Mouse (Mus musculus) induced T-regulatory cell, adult 2 months (primary cell): ENCODE data around the gene Gm47841.
A peak's percentile ranks its signal among the peaks of the same experiment; 100 is the strongest.

ENCODE experiments used
- DNase-seq: peaks from one replicate; pipeline ENCODE4 v3.0.0-alpha.2; 2012; ENCODE audit warnings: low read depth

The Gm47841 gene

DNA sequence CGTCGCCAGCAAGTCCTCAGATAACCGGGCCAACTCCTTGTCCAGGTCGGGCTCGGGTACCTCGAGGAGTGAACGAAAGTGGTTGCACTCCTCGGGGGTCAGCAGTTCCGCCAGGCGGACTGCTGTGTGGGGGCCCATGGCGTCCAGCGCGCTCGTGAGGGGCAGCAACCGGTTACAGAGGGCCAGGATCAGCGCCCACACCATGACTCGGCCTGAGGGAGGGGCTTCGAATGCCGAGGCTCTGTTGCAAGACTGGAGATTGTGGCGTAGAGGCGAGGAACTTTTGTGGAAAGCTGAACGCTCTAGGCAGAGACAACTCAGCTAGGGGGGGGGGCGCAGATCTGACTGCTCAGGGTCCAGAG, at the start of gene Gm47841:
Gm47841 (minus strand) TSS at position 204 of the 362 bp plus-strand sequence.
- no peak for DNase-seq

DNA sequence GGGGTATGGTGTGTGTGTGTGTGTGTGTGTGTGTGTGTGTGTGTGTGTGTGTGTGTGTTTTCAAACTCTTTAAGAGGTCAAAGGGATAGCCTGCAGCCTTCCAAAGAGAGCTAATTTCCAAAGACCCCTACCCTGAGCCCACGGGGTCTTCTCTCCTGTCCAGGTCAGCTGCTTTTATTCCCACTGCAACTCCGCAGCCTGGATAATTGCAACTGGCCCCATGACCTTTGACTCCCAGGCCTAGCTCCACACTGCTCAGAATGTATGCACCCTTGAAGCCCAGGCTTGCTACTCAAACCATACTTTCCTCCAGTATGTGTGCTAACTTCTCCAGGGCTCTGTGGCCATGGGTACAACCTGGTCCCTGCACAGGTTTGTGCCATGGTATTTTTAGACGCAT, 48.2 kb upstream of the Gm47841 start:
- DNase-seq, result no peak

DNA sequence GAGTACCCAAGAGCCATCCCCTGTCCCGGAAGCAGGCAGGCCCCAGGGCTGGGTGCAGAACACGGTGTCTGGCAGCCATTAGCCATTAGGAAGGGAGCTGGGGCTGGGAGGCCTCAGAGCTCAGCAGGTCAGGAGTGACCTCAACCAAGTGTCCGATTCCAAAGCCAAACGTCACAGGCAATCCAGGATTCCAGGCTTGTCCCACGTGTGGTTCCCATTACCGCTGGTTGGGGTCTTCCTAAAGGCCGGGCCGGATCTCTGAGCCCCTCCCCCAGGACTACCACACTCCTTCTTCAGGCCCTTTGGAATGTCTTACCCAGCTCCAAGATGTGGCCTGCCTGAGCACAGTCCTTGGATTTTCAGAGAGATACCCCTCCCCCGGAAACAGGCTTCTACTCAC, 47.8 kb upstream of the Gm47841 start:
- DNase-seq, result no peak

DNA sequence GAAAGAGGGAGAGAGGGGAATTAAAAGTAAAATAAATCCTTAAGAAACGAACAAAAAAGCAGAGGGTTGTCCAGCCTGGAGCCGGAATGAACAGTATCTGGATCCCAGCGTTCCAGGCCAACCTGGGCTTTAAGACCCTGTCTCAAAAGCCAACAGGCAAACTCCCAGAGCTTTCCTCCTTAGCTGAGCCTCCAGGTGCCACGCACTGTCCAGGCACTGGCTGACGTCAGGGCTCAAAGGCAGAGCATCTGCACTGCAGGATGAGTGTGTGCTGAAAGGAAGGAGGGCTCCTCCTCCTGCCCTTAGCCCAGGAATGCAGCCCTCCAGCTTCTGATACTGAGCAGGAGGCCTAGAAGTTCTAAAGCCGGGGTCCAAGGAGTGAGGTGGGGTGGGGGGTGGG, 46.8 kb upstream of the Gm47841 start:
- DNase-seq, result no peak

DNA sequence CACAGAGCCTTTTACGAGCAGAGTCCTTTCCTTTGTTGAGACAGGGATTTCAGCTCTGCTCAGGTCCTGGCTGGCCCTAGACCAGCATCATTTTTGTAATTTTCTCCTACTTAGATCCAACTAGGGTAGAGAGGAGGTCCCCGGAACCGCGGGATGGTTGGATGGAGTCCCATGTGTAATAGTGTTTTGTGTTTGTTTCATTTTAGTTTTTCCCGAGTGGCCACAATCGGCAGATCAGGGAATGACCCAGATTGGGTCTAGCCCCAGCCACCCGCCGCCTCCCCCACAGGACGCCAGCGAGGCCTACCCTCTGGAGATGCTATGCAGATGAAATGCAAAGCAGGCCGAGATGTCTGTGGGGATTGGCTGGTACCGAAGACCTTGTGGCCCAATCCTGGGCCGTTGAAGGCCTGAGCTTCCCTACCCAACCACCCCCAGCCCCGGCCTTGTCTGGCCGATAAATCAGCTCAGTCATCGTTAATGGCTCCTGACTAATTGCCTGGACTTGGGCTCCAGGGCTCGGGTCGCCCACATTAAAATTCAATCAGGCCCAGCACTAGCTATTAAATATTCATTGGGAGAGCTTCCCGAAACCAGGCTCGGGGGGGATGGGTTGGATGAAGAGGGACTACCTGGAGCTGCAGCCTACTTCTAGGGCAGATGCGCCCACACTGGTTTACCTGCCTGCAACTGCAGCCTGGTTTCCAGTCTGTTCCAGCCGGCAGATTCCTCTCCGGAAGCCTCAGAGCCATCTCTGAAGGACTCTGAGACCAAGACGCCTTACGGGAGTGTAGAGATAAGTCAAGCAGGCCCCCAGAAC, 45.8 kb upstream of the Gm47841 start:
- no peak for DNase-seq

DNA sequence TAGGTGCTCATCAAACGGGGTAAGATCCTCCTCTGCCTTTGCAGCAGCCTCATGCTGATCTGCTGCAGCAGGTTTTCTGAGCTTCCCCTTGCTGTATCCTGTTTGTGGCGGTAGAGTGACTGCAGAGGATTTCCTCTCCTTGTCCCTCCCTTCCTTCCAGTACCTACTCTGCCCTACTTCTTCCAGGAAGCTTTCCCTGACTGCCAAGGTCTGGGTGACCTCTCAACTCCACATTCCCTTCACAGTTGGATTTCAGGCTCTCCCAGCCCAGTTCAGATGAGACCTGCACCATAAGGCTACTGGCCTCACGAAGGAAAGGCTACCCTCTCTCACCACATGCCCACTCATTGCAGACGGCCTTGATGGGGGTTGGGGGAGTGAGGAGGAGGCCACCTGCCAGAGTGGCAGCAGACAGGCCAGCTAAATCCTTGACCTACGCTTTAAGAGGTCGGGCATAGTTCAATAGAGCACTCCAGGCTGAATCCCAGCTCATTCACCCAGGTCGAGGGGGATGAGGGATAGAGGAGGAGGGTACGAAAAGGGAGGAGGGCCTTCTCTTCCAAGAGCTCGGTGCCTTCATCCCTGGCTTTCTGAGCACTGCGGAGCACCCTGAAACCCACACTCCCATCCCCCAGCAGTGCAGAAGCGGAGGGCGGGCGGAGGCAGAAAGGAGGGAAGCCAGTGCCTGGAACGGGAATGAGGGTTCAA, 45.1 kb upstream of the Gm47841 start:
- no peak for DNase-seq

DNA sequence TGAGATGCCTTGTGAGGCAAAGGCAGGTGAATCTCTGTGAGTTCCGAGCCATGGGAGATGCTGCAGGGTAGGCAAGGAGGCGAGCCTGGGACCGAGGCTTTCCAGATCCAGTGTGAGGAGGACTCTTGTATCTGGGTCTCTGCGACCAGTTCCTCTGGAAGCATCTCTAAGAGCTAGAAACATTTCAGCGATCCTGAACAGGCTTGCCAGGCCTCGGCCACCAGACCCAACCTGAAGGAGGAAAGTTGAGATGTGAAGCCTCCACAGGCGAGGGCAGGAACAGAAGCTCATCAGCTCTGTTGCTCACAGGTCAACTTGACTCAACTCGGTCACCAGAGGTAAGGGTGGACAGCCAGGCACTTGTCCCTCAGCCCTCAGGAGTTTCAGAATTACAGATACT, 44.4 kb upstream of the Gm47841 start:
- no peak for DNase-seq

DNA sequence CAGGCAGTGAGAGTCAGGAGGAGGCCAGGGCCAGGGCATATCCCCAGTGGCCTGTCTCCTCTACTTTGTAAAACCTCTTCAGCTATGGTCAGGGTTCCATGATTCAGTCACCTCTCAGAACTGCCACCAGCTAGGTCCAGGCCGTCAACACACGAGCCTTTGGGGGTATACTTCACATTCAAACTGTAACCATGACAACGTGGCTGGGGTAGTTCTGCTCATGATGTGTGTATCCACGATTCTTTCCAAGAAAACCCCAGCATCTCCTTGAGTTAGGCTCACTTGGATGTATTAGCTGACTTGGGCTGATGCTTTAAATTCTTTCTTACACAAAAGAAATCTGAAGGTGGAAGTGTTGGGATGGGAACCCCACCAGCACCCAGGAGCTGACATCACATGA, 41.1 kb upstream of the Gm47841 start:
- no peak for DNase-seq

DNA sequence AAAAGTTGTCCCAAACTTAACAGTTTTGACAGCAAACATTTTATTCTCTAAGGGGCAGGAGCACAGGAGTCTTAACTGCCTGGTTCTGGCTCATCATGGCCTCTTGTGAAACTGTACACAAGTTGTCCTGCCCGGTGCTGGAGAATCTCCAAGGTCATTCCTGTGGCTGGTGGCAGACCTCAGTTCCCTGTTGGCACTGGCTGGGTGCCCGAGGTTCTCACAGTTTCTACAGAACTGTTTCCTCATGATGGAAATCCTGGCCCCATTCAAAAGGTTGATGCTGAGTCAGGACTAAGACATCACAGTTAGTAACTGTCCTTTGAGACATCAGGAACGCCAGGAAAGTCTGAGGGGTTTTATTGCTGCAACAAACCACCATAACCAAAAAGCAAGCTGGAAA, 39.8 kb upstream of the Gm47841 start:
- no peak for DNase-seq

DNA sequence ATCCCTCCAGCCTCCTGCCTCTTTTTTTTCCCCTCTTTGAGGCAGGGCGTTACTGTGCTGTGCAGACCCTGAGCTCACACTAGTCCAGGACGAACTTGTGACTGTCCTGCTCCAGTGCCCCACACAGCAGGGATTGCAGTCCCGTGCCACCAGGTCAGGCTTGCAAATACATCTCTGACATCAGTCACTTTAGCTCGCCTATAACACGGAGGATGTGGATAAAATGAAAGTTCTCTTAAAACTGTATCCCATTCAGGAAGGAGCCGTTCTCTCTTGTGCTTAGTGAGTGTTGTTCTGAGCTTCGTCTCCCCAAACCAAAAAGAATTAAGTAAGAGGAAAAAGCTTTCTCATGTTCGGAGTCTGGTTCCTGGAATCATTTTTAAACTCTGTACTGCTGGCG, 39.3 kb upstream of the Gm47841 start:
- DNase-seq, result no peak

DNA sequence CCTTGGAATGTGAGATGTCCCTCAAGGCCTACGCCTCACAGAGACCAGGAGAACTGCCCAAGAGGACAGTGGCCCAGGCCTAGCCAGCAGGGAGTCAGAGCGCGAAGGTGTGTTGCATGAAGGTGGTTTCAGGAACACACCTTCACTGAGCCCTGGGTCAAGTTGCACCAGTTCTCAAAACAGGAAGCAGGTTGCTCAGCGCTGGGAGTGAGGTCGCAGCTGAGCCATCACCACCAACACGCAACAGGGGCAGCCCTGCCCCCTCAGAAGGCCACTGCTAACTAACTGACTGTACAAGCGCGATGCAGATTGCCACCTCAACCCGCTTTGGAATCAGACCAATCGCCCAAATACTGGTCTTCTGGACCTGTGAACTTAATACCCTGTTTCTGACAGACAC, 37.3 kb upstream of the Gm47841 start:
- DNase-seq, result no peak

DNA sequence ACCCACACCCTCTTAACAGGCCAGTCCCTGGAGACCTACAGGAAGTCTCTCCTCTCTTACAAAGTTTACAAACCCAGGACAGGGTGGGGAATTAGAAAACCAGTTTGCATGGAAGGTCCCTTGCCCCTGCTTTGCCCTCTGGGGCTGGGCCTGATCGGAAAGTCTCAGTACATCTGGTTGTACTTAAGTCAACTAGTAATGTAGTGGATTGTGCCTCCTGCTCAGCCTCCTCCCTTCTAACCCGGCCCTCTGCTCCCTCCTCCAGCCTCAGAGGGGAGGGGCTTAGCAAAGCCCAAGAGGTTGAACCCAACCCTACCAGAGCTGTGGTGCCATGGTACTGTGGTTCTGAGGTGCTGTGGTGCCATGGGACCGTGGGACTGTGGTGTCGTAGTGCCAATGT, 35.0 kb upstream of the Gm47841 start:
- DNase-seq, result no peak

DNA sequence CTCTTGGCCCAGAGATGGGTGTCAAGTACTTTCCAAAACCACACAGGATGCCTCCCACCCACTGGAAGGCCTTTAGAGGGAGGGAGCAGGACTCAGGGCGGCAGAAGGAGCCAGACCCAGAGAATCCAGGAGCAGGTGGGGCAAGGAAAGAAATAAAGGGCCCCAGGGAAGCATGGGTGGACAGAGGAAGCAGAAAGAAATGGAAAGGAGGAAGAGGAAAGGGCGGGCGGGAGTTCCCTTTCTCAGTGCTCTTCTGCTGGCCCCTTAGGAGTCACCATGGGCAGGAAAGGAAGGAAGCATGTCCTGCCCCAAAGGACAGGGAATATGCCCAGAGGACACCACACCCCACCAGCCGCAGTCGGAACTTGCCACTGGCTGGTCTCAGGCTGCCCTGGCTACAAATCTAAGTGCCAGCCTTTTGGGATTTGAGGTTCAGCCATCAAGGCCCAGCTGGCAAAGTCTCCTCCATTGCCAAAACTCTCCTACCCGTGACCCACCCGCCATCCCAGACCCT, 33.9 kb upstream of the Gm47841 start:
- no peak for DNase-seq

DNA sequence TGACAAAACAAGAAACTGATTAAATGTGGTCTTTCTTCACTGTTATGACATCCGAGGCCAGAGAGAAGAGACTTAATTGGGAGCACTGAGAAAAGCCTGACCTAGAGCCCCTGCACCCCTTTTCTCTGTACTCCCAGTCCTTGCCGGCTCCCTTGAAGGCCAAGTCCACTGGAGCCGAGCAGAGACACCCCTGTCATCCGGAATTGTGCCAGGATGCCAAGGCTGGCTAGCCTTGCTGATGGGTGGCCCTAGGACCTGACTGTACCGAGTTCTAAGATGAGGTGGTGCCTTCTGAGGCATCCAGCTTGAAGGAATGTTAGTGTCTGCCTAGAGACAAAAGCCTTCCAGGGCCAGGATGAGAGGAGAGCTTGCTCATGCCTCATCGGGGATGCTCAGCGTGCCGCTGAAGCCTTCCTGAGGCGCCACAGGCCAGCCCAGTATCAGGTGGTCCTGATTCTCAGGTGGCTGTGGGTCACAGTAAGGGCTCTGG, 32.9 kb upstream of the Gm47841 start:
- no peak for DNase-seq

DNA sequence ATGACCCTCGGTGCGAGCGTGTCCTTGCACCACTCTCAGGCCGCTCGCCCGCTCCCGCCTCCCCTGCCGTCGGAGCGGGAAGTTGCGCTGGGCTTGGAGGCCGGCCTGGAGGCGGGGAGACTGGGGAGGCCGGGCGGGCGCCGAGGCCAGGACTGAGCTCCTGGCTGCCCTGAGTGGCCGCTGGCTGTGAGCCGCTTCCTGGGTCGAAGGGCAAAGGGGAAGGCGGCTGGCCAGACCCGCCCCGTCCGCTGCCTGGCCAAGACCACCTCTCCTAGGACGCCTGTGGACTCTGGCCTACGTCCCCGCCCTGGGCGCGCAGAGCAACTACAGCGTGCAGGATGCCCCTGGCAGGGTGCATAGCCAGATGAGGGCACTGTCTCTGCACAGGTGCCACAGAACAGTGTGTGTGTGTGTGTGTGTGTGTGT, 31.5 kb upstream of the Gm47841 start:
- DNase-seq, result peak; percentile 43

DNA sequence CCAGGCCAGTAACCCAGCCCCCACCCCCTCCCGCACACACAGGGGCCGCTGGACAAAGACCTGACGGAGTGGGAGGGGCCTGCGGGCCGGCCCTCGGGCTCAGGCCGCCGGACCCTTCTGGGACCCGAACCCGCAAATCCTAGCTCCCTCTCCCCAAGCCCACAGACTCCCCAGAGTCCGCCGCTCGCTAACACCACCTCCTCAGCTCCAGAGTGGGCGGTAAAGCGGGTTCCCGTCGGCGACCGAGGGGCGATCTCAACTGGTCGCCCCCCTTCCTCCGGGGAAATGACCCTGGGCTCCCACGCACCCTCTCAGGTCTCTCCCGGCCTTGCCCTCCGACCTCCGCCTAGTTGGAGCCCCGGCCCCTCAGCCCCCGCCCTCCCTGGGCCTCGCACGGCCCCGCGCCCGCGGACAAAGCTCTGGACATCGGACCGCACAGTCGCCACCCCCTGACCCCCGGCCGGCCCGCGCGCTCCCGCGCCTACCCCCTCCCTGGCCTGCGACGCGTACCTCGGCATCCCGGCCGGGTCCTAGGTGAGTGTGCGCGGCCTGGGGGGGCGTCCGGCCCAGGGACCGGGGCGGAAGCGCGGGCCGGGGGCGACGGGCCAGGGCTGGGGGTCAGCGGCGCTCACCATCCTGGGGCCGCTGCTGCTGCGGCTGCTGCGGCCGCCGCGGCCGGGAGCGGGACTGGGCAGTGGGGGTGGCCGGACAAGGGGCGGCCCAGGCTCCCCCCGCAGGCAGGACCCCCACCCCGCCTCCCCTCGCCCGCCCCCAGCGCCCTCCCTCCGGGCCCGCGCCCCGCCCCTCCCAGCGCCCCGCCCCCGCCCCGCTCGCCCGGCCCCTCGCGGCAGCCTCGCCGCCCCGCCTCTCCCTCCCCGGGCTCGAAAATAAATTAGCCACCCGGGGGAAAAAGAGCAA, 30.9 kb upstream of the Gm47841 start, which contains the start of gene Fignl2:
Fignl2 (minus strand) TSS at position 755 of the 918 bp plus-strand sequence.
- DNase-seq, result no peak

DNA sequence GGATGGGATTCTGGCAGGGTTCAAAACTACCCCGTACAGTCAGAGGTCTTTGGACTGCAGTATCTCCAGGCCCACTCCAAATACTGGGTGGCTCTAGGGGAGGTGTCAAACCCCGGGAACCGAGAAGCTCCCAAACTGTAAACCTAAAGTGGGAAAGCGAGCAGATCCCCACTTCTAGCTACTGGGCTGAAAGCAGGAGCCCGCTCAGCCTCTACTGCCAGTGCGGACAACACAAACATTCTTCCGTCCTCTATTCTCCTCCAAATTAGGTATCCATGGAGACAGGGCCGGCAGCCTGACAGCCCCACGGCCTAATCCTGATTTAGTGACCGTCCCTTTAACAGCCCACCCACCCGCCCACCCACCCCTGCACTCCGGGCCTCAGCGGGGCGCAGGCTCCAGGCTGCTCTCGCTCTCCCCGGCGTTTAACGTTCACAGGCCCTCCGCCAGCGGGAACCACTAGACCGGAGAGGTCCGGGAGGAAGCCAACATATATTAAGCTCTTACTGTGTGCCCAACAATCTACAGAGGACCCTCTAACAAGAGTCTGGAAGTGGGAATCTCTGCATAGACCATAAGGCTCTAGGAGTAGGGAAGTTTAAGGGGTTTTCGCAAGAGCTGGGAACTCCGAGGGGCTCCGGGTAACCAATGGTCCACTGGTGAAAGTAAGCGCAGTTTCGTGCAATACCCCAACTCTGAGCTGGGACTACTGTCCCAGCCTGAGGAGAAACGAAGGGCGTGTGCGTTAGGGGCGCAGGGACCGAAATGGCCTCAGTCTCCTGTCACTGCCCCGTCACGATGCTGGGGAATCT, 30.0 kb upstream of the Gm47841 start:
- DNase-seq, result no peak

DNA sequence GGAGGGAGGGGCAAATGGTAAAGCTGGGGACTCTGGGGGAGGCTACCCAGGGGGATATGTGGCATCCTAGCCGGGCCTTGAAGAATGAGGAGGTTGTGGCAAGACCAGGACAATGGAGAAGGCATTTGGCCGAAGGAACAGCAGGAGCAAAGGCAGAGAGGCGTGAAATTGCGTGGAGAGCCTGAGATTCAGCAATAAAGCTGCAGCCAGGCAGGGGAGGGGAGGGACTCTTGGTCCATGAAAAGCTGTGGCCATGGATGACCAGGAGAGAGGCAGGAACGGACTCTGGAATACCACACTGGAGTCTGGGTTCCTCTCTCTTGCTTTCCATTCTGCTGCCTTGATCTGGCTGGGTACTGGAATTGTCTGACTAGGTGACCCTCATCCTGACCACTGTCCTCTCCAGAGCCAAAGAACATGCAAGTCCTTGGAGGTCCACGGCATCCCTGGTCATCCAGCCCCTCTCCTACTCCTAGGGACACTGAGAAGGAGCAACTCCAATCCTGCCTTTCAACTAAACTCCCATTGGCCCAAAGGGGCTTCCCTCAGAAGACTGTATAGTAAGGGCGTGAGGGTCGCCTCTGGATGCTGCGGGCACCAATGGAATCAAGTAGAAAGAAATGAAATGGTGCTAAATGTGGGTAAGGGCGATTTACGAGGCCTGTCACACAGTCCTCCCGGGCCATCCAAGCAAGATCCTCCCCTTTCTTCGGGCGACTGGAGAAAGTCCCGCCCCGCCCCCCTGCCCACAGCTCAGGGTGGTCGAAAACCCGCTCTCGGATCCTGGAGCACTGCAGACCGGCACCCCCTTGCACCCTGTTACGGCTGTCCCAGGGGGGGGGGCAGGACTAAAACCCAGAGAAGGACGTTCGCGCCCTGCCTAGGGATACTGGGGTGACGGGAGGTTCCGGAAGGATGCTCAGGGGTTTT, 29.1 kb upstream of the Gm47841 start:
- no peak for DNase-seq

DNA sequence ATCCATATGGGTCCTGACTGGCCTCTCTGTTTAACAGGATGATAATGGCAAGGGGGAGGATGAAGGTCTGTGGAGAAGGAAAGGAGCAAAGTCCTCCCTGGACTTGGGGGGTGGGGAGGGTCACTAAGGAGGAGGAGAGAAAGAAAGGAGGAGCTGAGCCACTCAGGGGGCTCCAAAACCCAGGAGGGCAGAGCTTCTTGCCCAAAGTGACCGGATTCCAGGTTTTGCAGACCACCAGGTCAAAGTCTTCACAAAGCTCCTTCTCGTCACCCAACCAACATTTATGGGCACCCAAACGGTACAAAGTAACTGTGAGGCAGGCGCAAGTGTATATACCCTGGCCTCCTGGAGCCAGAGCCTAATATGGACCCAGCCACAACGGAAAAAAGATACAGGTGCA, 28.5 kb upstream of the Gm47841 start:
- DNase-seq, result no peak

DNA sequence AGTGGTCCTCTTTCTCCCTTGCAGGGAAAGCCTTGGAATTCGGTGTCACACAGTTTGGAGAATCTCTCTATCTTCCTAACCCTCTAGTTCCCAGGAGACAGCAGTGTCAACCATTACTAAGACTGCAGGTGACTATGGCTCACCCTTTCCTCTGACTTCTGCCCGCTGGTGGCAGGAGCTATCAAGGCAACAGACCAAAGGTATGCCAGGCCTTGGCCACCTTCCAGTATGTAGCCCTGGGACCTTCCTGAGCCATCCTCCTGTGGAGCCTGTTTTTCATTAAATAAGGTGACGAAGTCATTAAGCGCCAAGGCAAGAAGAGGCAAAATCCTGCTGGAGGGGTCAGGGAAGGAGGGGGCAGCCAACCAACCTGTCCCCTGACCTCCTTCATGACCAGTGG, 28.0 kb upstream of the Gm47841 start:
- DNase-seq, result no peak
